Mouse (Mus musculus): ENCODE results near the gene Itch. TPM values are rescaled to one million over a fixed set of nuclear protein-coding genes. Genes with fewer than 3 reads are reported as not detected.

Itch gene
- polyA plus RNA-seq (2021; fragmentation: Nextera tagmentation), result 11.7 and 19.2 TPM in 2 replicates
- long read RNA-seq, experiment 1, full-length matches to known transcripts, result 45 of 66 reads
- long read RNA-seq, experiment 1, partial matches to known transcripts, result 9 of 66 reads
- long read RNA-seq, experiment 1, other reads (novel, unspliced or antisense), result 12 of 66 reads
- long read RNA-seq, experiment 2, partial matches to known transcripts, result 14 of 16 reads
- long read RNA-seq, experiment 2, other reads (novel, unspliced or antisense), result 2 of 16 reads

DNA sequence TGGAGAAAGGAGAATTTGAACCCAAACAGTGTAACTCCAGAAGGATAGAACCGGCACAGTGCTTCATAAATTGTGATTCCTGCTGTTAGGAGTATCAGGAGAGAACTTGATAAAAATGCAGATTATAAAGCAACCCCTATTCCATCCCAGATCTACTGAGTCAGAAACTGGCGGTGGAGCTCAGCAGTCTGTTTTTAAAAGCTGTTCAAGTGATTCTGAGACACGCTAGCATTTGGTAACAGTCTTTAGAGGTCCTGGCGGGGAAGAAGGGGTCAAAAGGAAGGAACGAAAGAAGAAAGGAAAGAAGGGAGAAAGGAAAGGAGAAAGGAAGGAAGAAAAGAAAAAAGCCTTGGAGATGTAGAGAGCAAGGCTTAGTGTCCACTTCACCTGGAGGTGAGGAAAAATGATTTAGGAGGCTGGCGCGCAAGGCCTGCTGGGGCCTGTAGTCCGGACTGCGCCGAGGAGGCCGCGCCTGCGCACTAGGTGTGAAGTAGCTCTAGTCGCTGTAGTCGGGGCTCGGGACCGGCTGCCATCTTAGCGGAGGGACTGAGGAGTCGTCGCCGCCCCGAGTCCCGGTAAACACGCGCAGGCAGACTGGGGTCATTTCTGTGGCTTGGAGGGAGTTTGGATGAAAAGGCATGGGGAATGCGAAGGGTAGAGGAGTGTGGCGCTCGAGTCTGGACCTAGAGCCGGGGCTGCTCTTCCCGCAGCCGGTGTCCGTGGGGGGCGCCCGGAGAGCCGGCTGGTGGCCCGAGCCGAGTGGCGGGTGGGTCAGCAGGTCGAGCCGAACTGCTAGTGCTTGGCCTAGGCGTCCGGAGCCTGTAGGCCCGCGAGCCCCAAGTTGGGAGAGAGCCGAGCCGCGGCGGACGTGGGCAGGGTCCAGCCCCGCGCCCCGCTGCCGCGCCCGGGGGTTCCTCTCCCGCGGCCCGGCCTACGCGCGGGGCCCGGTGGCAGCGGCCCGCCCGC, at the start of gene Itch:
Gene Itch (plus strand): TSS at position 499 of the 966 bp plus-strand sequence.

DNA sequence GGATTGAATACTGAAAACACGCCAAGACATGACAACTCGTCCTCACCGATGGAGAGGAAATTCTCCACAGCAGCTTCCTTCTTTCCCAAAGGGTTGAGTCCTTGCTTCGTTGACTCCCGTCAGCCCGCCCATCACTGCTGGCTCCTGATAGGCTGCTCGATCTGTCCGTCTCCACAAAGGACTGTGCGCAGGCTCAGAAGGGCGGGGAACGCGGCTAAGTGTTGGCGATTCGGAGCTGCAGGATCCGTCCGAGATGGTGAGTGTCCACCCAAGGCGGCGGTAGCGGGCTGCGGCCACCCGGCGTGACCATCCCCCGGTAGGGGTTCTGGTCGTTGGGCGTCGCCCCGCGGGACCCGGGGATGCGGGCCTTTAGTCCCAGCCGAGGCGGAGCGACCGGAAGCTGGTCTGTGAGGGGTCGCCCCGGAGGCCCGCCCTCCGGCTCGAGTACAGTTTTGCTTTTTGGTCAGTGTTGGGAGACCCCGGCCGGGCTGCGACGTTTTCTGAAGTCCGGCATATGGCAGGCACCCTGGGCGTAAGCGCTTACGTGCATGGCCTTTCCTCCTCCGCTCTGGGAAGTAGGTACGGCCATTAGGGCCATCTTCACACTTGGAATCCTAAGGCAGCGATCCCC, 103.2 kb downstream of the Itch start, which contains the start of gene Dynlrb1:
Gene Dynlrb1 (plus strand): TSS at position 172 of the 631 bp plus-strand sequence.

DNA sequence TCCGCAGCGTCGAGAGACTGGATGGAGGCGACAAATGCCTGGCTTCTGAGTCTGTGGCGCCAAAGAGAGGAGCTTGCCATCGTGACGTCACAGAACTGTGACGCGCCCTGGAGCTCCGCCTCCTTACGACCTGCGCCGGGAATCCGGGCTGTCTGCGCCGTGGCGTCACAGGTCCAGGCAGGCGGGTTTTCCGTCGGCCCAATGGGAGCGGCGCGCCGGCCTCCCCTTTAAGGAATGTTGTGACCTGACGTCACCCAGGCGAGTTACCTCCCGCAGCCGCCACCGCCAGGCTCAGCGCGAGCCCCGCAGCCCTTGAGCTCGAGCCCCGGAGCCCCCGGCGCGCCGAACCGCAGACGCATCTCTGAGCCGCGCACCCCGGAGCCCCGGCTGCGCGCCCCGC, 142.9 kb downstream of the Itch start, which contains the start of gene Map1lc3a:
Gene Map1lc3a (plus strand): TSS at position 103 of the 400 bp plus-strand sequence.

Other genes with a start within 250 kb of the Itch start
- 74.6 and 80.7 TPM in 2 replicates for gene Eif2s2, start 240.6 kb upstream of the Itch start, polyA plus RNA-seq (2021; fragmentation: Nextera tagmentation)
- gene Gm14226, start 115.2 kb upstream of the Itch start, polyA plus RNA-seq (2021; fragmentation: Nextera tagmentation), result not detected in 2 replicates
- 21.3 and 27.6 TPM in 2 replicates for gene Ahcy, start 59.0 kb upstream of the Itch start, polyA plus RNA-seq (2021; fragmentation: Nextera tagmentation)
- 655 and 761 TPM in 2 replicates for gene Dynlrb1, start 103.0 kb downstream of the Itch start, polyA plus RNA-seq (2021; fragmentation: Nextera tagmentation)
- gene Map1lc3a, start 142.8 kb downstream of the Itch start, polyA plus RNA-seq (2021; fragmentation: Nextera tagmentation), result 797 and 996 TPM in 2 replicates
- gene Pigu, start 223.9 kb downstream of the Itch start, polyA plus RNA-seq (2021; fragmentation: Nextera tagmentation), result 14.4 and 20.9 TPM in 2 replicates
- 92.2 and 146 TPM in 2 replicates for gene Trp53inp2, start 247.6 kb downstream of the Itch start, polyA plus RNA-seq (2021; fragmentation: Nextera tagmentation)